Mouse (Mus musculus) liver, embryonic 11.5 days (tissue): Measurements from ENCODE around the gene Hs3st5. TPM values are rescaled to one million over a fixed set of nuclear protein-coding genes. Genes with fewer than 3 reads are reported as not detected.
"Not testable (repeated sequence)": the region's sequence is repeated elsewhere in the genome, so short reads cannot be mapped to it uniquely, and the experiment has no call there.

Source experiments
- ATAC-seq: fragments of 200-750 bp; cut with Nextera tagmentation; replicated peaks from 2 replicates; pipeline ENCODE4 v1.8.0; 2017; ENCODE audit warnings: moderate number of reproducible peaks, mild to moderate bottlenecking, moderate TSS enrichment, moderate library complexity; ENCODE audit not compliant: low FRiP score
- DNase-seq: peaks from one replicate; pipeline ENCODE4 v3.0.0-alpha.2; 2017; ENCODE audit warnings: low spot score
- H3K27ac ChIP-seq: fragments of 300-500 bp; sonication (generic); 2 replicates; pipeline ENCODE4 v1.5.1; 2014; ENCODE audit warnings: mild to moderate bottlenecking, low read depth, low read length, control low read depth
- H3K27me3 ChIP-seq: fragments of 300-500 bp; sonication (generic); replicated peaks from 2 replicates; pipeline ENCODE4 v1.6.1; 2014; ENCODE audit warnings: low read length, mixed read lengths; ENCODE audit not compliant: control insufficient read depth, insufficient read depth
- H3K36me3 ChIP-seq: fragments of 300-500 bp; sonication (generic); 2 replicates; pipeline ENCODE4 v1.6.1; 2014; ENCODE audit warnings: mild to moderate bottlenecking, low read length, moderate library complexity, mixed read lengths; ENCODE audit not compliant: control insufficient read depth, insufficient read depth
- H3K4me1 ChIP-seq: fragments of 300-500 bp; sonication (generic); replicated peaks from 2 replicates; pipeline ENCODE4 v1.6.1; 2014; ENCODE audit warnings: low read length, mixed read lengths; ENCODE audit not compliant: control insufficient read depth, insufficient read depth
- H3K4me2 ChIP-seq: fragments of 300-500 bp; sonication (generic); 2 replicates; pipeline ENCODE4 v1.6.1; 2014; ENCODE audit warnings: mild to moderate bottlenecking, control low read depth, moderate library complexity
- H3K4me3 ChIP-seq: fragments of 300-500 bp; sonication (generic); 2 replicates; pipeline ENCODE4 v1.5.1; 2014; ENCODE audit warnings: low read depth, low read length, control low read depth
- H3K9ac ChIP-seq: fragments of 300-500 bp; sonication (generic); 2 replicates; pipeline ENCODE4 v1.6.1; 2014; ENCODE audit warnings: low read depth, low read length, control low read depth
- H3K9me3 ChIP-seq: fragments of 300-500 bp; sonication (generic); 2 replicates; pipeline ENCODE4 v1.6.1; 2016; ENCODE audit warnings: low read length, inconsistent platforms, mixed read lengths; ENCODE audit not compliant: control insufficient read depth
- WGBS: fragments of 180-500 bp; shearing (Covaris S2); extraction: QIAGEN DNeasy Blood & Tissue Kit; methylation state at CpG from one replicate; pipeline ENCODE4 v1.1.7; 2014; 5-methylcytosine and 5-hydroxymethylcytosine counted together
- polyA plus RNA-seq: library from polyadenylated mRNA; unstranded; fragments of >200 nt; fragmentation: Nextera tagmentation; extraction: Ambion mirVana; gene quantifications from 2 replicates; pipeline ENCODE4 v1.2.1, GENCODE M21; 2014

Hs3st5 gene
- polyA plus RNA-seq, 1 experiment from 2014 or later: 0.07 TPM

DNA sequence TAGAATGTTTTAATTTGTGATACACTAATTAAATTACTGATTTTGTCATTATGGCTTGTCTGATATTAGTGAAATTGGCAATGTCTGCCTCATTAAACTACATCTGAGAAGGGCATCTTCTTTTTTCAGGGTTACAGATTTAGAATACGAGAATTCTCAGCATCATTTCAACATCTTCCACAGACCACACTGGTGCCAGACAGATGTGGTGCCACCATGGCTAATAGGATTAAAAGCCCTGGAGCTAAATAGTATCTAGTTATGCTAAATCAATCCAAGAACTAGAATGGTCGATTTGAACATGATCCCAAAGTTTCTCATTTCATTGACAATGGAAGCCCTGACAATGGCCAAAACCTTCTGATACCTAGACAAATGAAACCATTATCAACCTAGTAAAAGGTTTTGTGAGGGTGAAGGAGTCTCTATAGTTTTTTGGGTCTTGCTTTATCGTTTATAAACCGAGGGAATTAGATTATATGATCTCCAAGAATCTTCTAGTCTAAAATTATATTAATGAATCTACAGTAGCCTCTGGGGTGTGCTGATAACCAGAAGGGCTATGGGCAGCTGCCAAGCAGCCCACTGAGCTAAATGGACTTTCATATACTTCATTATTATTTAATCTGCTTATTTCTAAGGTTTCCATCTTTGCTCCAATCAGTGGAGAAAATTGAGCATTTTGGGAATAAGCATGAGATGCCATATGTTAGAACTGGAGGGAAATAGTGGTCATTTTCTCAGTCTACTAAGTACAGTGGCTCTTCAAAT lies 71.9 kb downstream of the Hs3st5 start:
- H3K4me1 ChIP-seq: no peaks in the 10 kb centered on the region
- WGBS: 63% methylated on average over 4 of the region's 4 CpGs

GRCm38 (mm10) chr10:36610400-36610799 lies 103.8 kb downstream of the Hs3st5 start:
- ATAC-seq: no peak
- H3K9me3 ChIP-seq: no peaks in the 10 kb centered on the region
- 80% methylated on average over 1 of the region's 1 CpGs for WGBS
- no peak overlapping the region for H3K4me3 ChIP-seq
- no peaks in the 10 kb centered on the region for H3K36me3 ChIP-seq
- H3K9ac ChIP-seq: no peak overlapping the region
- no peak for DNase-seq
- no peaks in the 10 kb centered on the region for H3K4me1 ChIP-seq
- no peak overlapping the region for H3K4me2 ChIP-seq
- no peaks in the 10 kb centered on the region for H3K27me3 ChIP-seq
- no peak overlapping the region for H3K27ac ChIP-seq

More for the DNA sequence above, 71.9 kb downstream of the Hs3st5 start:
- Histone ChIP-seq H3K27me3 (no peaks in the 10 kb centered on the region), H3K36me3 (no peaks in the 10 kb centered on the region), H3K27ac (no peak overlapping the region), H3K9ac (no peak overlapping the region), H3K4me2 (no peak overlapping the region), H3K4me3 (no peak overlapping the region), H3K9me3 (no peaks in the 10 kb centered on the region)
- DNase-seq: no peak
- ATAC-seq: no peak

GRCm38 (mm10) chr10:36611415-36611814 lies 104.8 kb downstream of the Hs3st5 start:
- not testable (repeated sequence) for H3K9ac ChIP-seq, ATAC-seq, H3K27me3 ChIP-seq, DNase-seq, H3K4me2 ChIP-seq, H3K4me3 ChIP-seq, H3K9me3 ChIP-seq, H3K36me3 ChIP-seq, H3K27ac ChIP-seq, H3K4me1 ChIP-seq
- WGBS: 44% methylated on average over 1 of the region's 1 CpGs

DNA sequence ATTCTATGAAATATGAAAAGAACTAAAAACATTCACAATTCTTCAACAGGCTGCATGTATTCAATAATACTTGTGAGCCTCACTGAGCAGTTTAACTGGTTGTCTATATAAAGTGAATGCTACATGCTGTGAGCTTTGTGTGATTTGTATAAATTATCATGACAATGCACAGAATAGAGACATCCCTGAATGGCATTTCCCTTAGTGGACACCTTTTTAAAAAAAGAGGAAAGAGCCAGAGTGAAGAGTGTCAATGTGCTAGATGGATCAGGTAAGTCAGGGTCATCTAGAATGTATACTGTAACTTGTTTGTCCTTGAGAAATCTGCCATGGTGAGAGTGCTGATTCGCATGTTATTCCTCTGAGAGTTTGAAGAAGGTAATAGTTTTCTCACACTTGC lies 116.4 kb downstream of the Hs3st5 start:
- H3K4me3 ChIP-seq: no peak overlapping the region
- H3K27ac ChIP-seq: no peak overlapping the region
- H3K4me1 ChIP-seq: no peaks in the 10 kb centered on the region

GRCm38 (mm10) chr10:36627952-36628351 lies 121.3 kb downstream of the Hs3st5 start:
- no peaks in the 10 kb centered on the region for H3K9me3 ChIP-seq
- no peak overlapping the region for H3K4me2 ChIP-seq
- no peak overlapping the region for H3K9ac ChIP-seq
- H3K27me3 ChIP-seq: no peaks in the 10 kb centered on the region
- 80% methylated on average over 4 of the region's 4 CpGs for WGBS
- H3K27ac ChIP-seq: no peak overlapping the region
- ATAC-seq (no peak), DNase-seq (no peak)
- no peak overlapping the region for H3K4me3 ChIP-seq
- no peaks in the 10 kb centered on the region for H3K36me3 ChIP-seq
- no peaks in the 10 kb centered on the region for H3K4me1 ChIP-seq

More for the DNA sequence above, 116.4 kb downstream of the Hs3st5 start:
- ATAC-seq (no peak), DNase-seq (no peak)
- Histone ChIP-seq H3K4me2 (no peak overlapping the region), H3K36me3 (no peaks in the 10 kb centered on the region), H3K9ac (no peak overlapping the region), H3K27me3 (no peaks in the 10 kb centered on the region), H3K9me3 (no peaks in the 10 kb centered on the region)
- 78% methylated on average over 1 of the region's 1 CpGs for WGBS

DNA sequence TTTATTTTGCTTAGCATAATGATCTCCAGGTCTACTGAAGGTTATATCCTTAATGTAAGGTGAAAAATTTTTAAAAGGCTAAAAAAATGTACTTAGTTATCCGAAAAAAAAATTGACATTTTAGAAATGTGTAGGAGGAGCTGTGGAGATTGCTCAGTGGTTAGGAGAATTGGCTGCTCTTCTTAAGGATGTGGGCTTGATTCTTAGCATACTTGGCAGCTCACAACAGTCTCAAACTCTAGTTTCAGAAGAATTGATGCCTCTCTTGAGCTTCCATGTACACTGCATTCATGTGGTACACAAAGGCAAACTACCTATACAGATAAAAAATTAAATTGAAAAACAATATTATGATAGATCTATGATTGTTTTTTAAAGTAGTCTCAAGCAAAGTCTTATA lies 125.1 kb downstream of the Hs3st5 start:
- 68% methylated on average over 1 of the region's 1 CpGs for WGBS
- H3K27ac ChIP-seq: no peak overlapping the region
- no peak overlapping the region for H3K9ac ChIP-seq
- DNase-seq (no peak), ATAC-seq (no peak)
- H3K4me3 ChIP-seq: no peak overlapping the region
- no peaks in the 10 kb centered on the region for H3K9me3 ChIP-seq
- H3K4me1 ChIP-seq: no peaks in the 10 kb centered on the region
- H3K27me3 ChIP-seq: no peaks in the 10 kb centered on the region
- no peaks in the 10 kb centered on the region for H3K36me3 ChIP-seq
- no peak overlapping the region for H3K4me2 ChIP-seq

DNA sequence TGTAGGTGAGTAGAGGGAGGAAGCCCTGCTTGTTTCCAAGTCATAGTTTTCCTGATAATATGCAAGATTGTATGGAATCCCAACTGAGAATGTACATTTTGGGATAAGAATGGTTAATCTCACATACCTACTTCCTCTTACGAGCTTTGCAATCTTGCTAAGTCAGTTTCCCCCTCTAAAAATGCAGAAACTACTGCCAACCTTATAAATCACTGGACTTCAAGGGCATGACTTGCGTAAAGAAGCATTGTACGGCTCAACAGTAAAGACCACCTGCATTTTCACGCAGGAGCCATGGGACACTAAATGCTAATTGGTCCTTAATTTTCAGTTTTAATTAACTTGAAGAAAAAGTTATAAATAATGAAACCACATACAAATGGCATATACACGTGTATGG lies 144.0 kb downstream of the Hs3st5 start:
- 71% methylated on average over 5 of the region's 5 CpGs for WGBS
- H3K4me1 ChIP-seq: no peaks in the 10 kb centered on the region
- ATAC-seq: no peak
- no peak overlapping the region for H3K4me2 ChIP-seq
- no peaks in the 10 kb centered on the region for H3K36me3 ChIP-seq
- H3K27ac ChIP-seq: no peak overlapping the region
- DNase-seq: no peak
- H3K9ac ChIP-seq: no peak overlapping the region
- H3K4me3 ChIP-seq: no peak overlapping the region
- H3K27me3 ChIP-seq: no peaks in the 10 kb centered on the region
- H3K9me3 ChIP-seq: no peaks in the 10 kb centered on the region

DNA sequence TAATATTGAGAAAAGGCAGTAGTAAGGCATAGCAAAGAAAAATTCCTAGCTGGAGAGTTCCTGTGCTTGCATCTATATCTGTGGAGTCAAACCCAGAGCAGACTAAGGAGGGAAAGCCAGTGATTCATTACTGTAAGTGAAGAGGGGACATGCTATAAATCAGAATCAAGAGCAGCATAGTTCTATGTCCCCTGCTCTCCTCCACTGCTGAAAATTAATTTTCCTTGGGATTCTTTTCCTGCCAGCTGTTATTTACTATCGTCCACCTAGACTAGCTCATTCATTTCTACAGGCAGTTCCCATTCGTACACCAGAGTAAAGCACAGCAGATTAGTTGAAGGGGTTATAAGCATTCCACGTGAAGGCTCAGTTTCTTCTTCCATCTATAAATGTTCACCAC lies 207.4 kb downstream of the Hs3st5 start:
- H3K27ac ChIP-seq: no peak overlapping the region
- WGBS: 64% methylated on average over 3 of the region's 3 CpGs
- no peak for ATAC-seq
- H3K4me1 ChIP-seq: no peaks in the 10 kb centered on the region
- DNase-seq: no peak
- no peak overlapping the region for H3K9ac ChIP-seq
- H3K27me3 ChIP-seq: no peaks in the 10 kb centered on the region
- no peak overlapping the region for H3K4me3 ChIP-seq
- H3K4me2 ChIP-seq: no peak overlapping the region
- no peaks in the 10 kb centered on the region for H3K9me3 ChIP-seq
- no peaks in the 10 kb centered on the region for H3K36me3 ChIP-seq

DNA sequence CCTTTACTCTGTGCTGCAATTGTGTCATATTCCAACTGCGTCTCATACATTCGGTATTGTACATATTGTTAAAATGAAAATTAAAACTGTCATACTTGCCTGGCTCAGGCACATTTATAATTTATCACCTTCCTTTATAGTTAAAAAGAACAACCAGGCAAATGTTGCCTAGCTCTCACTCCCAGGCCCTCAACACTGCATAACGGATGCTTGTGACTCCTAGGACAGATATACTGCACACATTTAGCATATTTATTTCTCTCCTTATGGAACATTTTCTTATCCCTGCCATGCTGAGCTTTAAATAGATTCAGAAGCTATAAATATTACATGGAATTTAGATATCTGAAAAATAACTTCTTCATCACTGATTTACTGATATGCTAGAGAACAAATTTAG lies 219.6 kb downstream of the Hs3st5 start:
- Histone ChIP-seq H3K9ac (no peak overlapping the region), H3K36me3 (no peaks in the 10 kb centered on the region), H3K4me2 (no peak overlapping the region), H3K4me1 (no peaks in the 10 kb centered on the region), H3K27me3 (no peaks in the 10 kb centered on the region), H3K4me3 (no peak overlapping the region), H3K9me3 (no peaks in the 10 kb centered on the region), H3K27ac (no peak overlapping the region)
- DNase-seq (no peak), ATAC-seq (no peak)
- 90% methylated on average over 3 of the region's 3 CpGs for WGBS
